Mouse (Mus musculus) testis, adult 2 months (tissue): ENCODE data around the gene Epas1. TPM values are rescaled to one million over a fixed set of nuclear protein-coding genes. Genes with fewer than 3 reads are reported as not detected.

Experiments
- H3K27ac ChIP-seq: fragments of 200-500 bp; 2 replicates; pipeline ENCODE4 v1.5.1; 2012; ENCODE audit warnings: low read depth, low read length; ENCODE audit not compliant: control insufficient read depth, insufficient read depth
- H3K27me3 ChIP-seq: fragments of 200-500 bp; 2 replicates; pipeline ENCODE4 v1.6.1; 2012; ENCODE audit warnings: mild to moderate bottlenecking, low read length, moderate library complexity; ENCODE audit not compliant: control insufficient read depth, insufficient read depth
- H3K36me3 ChIP-seq: fragments of 200-500 bp; 2 replicates; pipeline ENCODE4 v1.6.1; 2012; ENCODE audit warnings: mild to moderate bottlenecking, low read length; ENCODE audit not compliant: control insufficient read depth, insufficient read depth
- H3K4me1 ChIP-seq: fragments of 200-500 bp; 2 replicates; pipeline ENCODE4 v1.6.1; 2012; ENCODE audit warnings: low read length; ENCODE audit not compliant: control insufficient read depth, insufficient read depth
- H3K4me3 ChIP-seq: fragments of 200-500 bp; 2 replicates; pipeline ENCODE4 v1.5.1; 2012; ENCODE audit warnings: low read depth, mild to moderate bottlenecking, low read length, moderate library complexity, mixed read lengths; ENCODE audit not compliant: control insufficient read depth
- CTCF ChIP-seq: fragments of 200-500 bp; IDR thresholded peaks from 2 replicates; pipeline ENCODE4 v1.5.1; 2012; ENCODE audit warnings: low read depth, mild to moderate bottlenecking, inconsistent platforms, low read length, moderate library complexity; ENCODE audit not compliant: control insufficient read depth, insufficient read depth, insufficient replicate concordance
- POLR2A ChIP-seq: fragments of 200-500 bp; IDR thresholded peaks from 2 replicates; pipeline ENCODE4 v1.6.1; 2012; ENCODE audit warnings: low read depth, mild to moderate bottlenecking, inconsistent platforms, low read length, moderate library complexity; ENCODE audit not compliant: control insufficient read depth
- polyA plus RNA-seq: library from polyadenylated mRNA; depleted of rRNA; stranded (reverse); fragments of >200 nt; gene quantifications from 2 replicates; pipeline ENCODE4 v1.2.3, GENCODE M21; 2012

The Epas1 gene
- polyA plus RNA-seq, 1 experiment, result 15.9 TPM

- Histone ChIP-seq H3K4me1 (peaks cover 2% of the 10 kb centered on the region; the same call in 1 of the 2 replicates), H3K27me3 (no peaks in the 10 kb centered on the region), H3K27ac (no peak overlapping the region), H3K4me3 (no peak overlapping the region), H3K36me3 (no peaks in the 10 kb centered on the region)
- TF ChIP-seq POLR2A (no peak), CTCF (no peak)
These were observed 27.3 kb downstream of the Epas1 start for GRCm38 (mm10) chr17:86780708-86781318.

- H3K27me3 ChIP-seq, result no peaks in the 10 kb centered on the region
- H3K27ac ChIP-seq, result no peak overlapping the region
- H3K4me3 ChIP-seq, result no peak overlapping the region
- H3K4me1 ChIP-seq, result peaks cover 2% of the 10 kb centered on the region; the same call in 1 of the 2 replicates
- H3K36me3 ChIP-seq, result no peaks in the 10 kb centered on the region
- no peak for TF ChIP-seq POLR2A
- no peak for TF ChIP-seq CTCF
These were observed 28.4 kb downstream of the Epas1 start for GRCm38 (mm10) chr17:86781755-86782400.

DNA sequence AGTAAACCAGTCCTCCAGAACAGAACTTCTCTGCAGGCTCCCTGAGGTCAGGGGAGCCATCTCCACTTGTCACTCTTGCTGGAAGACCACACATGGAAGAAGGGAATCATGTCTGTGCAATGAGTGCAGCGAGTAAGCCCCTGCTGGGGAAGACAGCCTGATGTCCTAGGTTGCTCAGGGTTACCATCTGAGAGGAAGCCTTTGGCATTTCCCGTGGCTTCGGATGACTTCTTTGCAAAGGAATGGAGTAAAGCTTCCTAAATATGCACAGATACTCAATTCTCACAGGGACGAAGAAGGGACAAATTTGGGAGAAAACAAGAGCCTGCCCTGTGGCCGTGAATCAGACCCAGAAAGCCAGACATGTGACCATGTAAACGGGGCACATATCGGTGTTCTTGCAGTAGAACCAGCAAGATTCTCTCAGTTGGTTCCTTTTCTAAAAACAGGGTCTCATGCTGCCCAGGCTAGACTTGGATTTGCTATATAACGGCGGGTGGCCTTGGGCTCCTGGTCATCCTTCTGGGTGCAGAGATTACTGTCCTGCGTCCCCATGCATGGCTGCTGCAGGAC, 31.0 kb downstream of the Epas1 start:
- TF ChIP-seq POLR2A (no peak), CTCF (no peak)
- Histone ChIP-seq H3K27me3 (no peaks in the 10 kb centered on the region), H3K27ac (no peak overlapping the region), H3K36me3 (no peaks in the 10 kb centered on the region), H3K4me3 (no peak overlapping the region), H3K4me1 (peaks cover 2% of the 10 kb centered on the region; the same call in 1 of the 2 replicates)

DNA sequence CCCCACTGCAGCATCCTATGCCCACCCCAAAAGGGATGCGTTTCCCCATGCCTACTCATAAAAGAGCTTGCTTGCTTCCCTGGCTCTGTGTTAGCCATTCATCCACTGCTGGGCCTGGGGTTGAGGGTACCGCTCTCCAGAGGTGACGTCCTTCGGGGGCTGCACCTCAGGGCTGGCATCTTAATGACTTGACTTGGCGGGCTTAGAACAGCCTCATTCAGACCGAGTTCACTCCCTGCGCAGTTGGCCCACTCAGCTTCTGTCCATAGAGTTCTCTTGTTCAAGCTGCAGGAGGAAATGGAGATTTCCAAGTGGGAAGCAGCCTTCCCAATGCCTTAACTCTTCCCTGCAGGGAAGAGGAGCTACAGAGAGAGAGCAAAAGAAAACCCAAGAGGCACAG, 32.1 kb downstream of the Epas1 start:
- Histone ChIP-seq H3K36me3 (no peaks in the 10 kb centered on the region), H3K4me3 (no peak overlapping the region), H3K4me1 (peaks cover 2% of the 10 kb centered on the region; the same call in 1 of the 2 replicates), H3K27me3 (no peaks in the 10 kb centered on the region), H3K27ac (peak overlapping the region; percentile 30; the same call in 1 of the 2 replicates)
- no peak for TF ChIP-seq CTCF
- no peak for TF ChIP-seq POLR2A

DNA sequence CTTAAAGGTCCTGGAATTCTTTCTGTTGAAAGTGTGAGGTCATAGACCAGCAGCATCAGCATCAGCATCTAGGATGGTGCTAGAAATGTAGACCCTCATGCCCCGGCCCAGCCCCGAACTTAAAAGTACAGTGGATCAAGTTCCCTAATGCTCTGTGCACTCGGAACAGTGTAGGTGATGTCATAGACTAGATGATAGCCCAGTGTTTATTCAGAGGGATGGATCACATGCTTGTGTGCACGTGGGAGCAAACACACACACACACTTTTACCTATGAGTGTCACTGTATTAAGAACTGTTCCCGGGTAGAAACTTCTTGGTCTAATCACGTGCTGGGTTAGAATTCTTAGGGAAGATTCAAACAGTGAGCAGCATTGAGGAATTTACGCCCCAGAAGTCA, 33.0 kb downstream of the Epas1 start:
- Histone ChIP-seq H3K36me3 (no peaks in the 10 kb centered on the region), H3K27me3 (no peaks in the 10 kb centered on the region), H3K4me3 (no peak overlapping the region), H3K27ac (no peak overlapping the region; the same call in 1 of the 2 replicates), H3K4me1 (peaks cover 2% of the 10 kb centered on the region; the same call in 1 of the 2 replicates)
- TF ChIP-seq CTCF, result no peak
- TF ChIP-seq POLR2A, result no peak

DNA sequence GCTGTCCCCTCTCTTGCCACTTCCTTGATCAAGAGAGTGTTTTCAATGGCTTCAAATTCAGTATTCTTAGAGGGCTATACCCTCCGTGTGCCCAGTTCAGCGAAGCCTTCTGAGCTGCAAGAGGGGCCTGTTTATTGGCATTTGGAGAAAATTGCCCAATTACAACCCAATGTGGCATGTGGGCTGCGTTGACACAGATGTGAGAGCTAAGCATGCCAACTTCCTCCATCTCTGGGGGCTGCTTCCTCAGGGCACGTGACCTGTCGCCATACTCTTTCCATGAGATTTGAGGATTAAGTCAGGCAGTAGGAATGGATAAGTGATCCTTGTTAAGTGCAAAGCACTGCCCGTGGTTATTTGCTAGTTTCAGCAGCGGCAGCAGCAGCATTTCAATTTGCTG, 34.3 kb downstream of the Epas1 start:
- Histone ChIP-seq H3K27ac (no peak overlapping the region), H3K4me3 (no peak overlapping the region), H3K36me3 (no peaks in the 10 kb centered on the region), H3K27me3 (no peaks in the 10 kb centered on the region), H3K4me1 (no peaks in the 10 kb centered on the region)
- TF ChIP-seq CTCF (no peak), POLR2A (no peak)

DNA sequence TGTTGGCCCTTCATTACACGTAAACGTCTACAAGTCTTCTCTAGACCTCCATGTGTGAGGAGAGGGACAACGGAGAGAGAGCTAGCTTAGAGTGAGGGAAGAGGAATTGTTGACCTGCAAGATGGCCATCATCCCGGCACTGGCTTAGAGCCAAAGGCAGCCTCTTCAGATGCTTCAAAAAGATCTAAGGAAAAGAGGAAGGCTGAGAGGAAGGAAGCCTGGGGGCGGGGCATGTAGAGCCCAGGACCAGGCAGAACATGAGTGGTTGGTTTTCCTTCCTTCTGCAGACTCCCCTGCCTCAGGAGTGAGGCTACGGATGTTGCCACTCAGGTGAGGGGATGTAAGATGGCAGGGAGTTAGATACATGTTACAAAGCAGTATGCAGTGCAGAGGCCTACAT, 34.8 kb downstream of the Epas1 start:
- H3K4me3 ChIP-seq, result no peak overlapping the region
- H3K27ac ChIP-seq, result no peak overlapping the region
- H3K4me1 ChIP-seq, result no peaks in the 10 kb centered on the region
- TF ChIP-seq CTCF, result no peak
- no peak for TF ChIP-seq POLR2A
- no peaks in the 10 kb centered on the region for H3K27me3 ChIP-seq
- H3K36me3 ChIP-seq, result no peaks in the 10 kb centered on the region
